Mouse (Mus musculus) stomach, embryonic 16.5 days (tissue): ENCODE measurements at regions not wholly inside any gene's neighbourhood (a gene's known extent, or its start where the extent isn't known, plus 50 kb on each side); places are given as distances from the start of the nearest gene placed in this dataset.

Experiments used
- ATAC-seq: fragments of 200-750 bp; cut with Nextera tagmentation; 2 replicates; pipeline ENCODE4 v1.8.0; 2017; ENCODE audit warnings: moderate number of reproducible peaks, moderate TSS enrichment; ENCODE audit not compliant: insufficient read depth, low FRiP score
- H3K27ac ChIP-seq: fragments of 300-500 bp; sonication (generic); 2 replicates; pipeline ENCODE4 v1.5.1; 2014; ENCODE audit warnings: low read length
- H3K27me3 ChIP-seq: fragments of 300-500 bp; sonication (generic); 2 replicates; pipeline ENCODE4 v1.6.1; 2014; ENCODE audit warnings: low read length, control low read depth, mixed read lengths; ENCODE audit not compliant: control insufficient read depth, insufficient read depth
- H3K36me3 ChIP-seq: fragments of 300-500 bp; sonication (generic); 2 replicates; pipeline ENCODE4 v1.6.1; 2014; ENCODE audit warnings: low read length; ENCODE audit not compliant: control insufficient read depth, insufficient read depth
- H3K4me1 ChIP-seq: fragments of 300-500 bp; sonication (generic); 2 replicates; pipeline ENCODE4 v1.6.1; 2014; ENCODE audit warnings: low read length, control low read depth, mixed read lengths; ENCODE audit not compliant: control insufficient read depth, insufficient read depth
- H3K4me2 ChIP-seq: fragments of 300-500 bp; sonication (generic); 2 replicates; pipeline ENCODE4 v1.6.1; 2014; ENCODE audit warnings: low read depth, low read length, mixed read lengths
- H3K4me3 ChIP-seq: fragments of 300-500 bp; sonication (generic); replicated peaks from 2 replicates; pipeline ENCODE4 v1.5.1; 2014; ENCODE audit warnings: mild to moderate bottlenecking, low read length
- H3K9ac ChIP-seq: fragments of 300-500 bp; sonication (generic); 2 replicates; pipeline ENCODE4 v1.6.1; 2014; ENCODE audit warnings: low read length
- H3K9me3 ChIP-seq: fragments of 300-500 bp; sonication (generic); replicated peaks from 2 replicates; pipeline ENCODE4 v1.6.1; 2016; ENCODE audit warnings: low read length, control low read depth; ENCODE audit not compliant: control insufficient read depth
- WGBS: fragments of 180-500 bp; shearing (Covaris S2); extraction: QIAGEN DNeasy Blood & Tissue Kit; methylation state at CpG from one replicate; pipeline ENCODE4 v1.1.7; 2014; 5-methylcytosine and 5-hydroxymethylcytosine counted together

DNA sequence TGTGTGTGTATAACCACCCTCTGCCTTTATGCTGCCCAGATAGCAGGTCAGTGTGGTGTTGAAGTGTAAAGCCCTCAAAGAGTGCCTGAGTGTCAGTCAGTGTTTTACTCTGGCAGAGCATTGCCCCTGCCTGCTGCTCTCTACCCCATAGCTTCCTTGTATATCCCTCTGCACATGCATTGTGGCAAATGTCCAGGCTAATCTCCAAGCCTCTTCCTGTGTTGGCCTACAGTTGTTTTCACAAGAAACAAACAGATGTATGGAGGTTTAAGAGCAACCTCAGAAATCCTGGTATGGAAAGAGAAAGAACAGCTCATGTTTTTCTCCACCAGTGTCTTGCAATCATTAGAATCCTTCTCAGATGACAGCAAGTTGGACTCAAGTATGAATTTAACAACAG, 201.0 kb upstream of the Id2 start:
- no peak overlapping the region for H3K9ac ChIP-seq
- H3K4me3 ChIP-seq = no peak overlapping the region
- ATAC-seq = no peak

DNA sequence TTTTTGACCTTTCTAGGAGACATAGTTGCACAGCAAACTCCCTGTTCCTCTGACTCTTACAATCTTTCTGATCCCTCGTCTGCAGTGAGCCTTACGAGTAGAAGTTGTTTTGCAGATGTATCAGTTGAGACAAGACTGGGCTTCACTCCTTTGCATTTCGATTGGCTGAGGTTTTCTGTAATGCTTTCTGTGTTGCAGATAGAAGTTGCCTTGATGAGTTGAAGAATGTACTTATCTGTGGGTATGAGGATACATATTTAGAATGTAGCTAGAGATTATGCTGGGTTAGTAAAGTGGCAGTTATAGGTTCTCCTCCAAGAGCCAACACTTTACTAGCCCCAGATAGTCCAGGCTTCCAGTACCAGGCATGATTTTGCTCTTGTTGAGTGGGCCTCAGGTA, 199.7 kb upstream of the Id2 start:
- 89% methylated on average over 3 of the region's 3 CpGs for WGBS

More for the DNA sequence above, 201.0 kb upstream of the Id2 start:
- Histone ChIP-seq H3K27ac (no peak overlapping the region), H3K4me1 (0 out of 2 replicates have a peak, but pooled peaks cover 4% of the 10 kb centered on the region), H3K9me3 (no peaks in the 10 kb centered on the region), H3K27me3 (no peaks in the 10 kb centered on the region), H3K36me3 (no peaks in the 10 kb centered on the region), H3K4me2 (no peak overlapping the region)

DNA sequence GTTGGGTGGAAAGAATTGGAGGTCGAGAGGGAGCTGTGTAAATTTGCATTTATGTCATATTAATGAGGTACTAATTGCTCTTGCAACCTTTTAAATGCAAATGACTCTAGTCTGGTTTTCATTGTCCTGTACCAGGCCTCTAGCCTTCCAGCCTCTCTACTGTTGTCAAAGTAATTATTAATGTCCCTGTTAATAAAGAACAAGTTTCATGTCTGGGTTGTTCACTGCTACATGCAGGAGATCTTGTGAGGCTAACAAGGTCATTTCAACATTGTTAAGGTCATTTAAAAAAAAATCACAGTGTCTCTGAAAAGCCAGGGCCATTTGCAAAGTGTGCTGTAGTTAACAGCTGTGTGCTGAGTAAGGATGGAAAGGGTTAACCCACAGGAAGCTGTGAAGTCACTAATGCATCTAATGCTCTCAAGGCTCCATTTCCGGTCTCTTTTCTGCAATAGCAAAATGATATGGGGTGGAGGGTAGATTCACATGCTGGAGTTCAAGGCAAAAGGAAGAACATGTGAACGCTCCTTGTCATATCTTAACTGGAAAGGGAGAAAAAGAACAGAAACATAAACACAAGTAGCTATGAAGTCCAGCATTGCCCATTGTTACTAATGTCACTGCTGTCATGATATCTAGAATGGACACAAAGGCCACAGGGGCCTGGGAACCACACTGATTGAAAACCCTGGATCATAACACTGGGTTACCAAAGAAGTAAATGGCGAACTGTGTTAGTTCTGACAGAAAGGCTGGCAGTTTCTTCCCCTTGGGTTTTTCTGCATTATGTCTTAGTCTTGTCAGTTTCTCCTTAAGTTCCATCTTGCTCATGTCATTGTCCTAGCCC, 197.5 kb upstream of the Id2 start:
- 60% methylated on average over 4 of the region's 4 CpGs for WGBS
- ATAC-seq = no peak
- Histone ChIP-seq H3K27me3 (no peaks in the 10 kb centered on the region), H3K4me3 (no peak overlapping the region), H3K36me3 (no peaks in the 10 kb centered on the region), H3K4me2 (no peak overlapping the region), H3K9me3 (no peaks in the 10 kb centered on the region), H3K4me1 (no peaks in the 10 kb centered on the region), H3K27ac (no peak overlapping the region), H3K9ac (no peak overlapping the region)

More for the DNA sequence above, 199.7 kb upstream of the Id2 start:
- no peak overlapping the region for H3K4me2 ChIP-seq
- H3K36me3 ChIP-seq = no peaks in the 10 kb centered on the region
- no peaks in the 10 kb centered on the region for H3K9me3 ChIP-seq
- 0 out of 2 replicates have a peak, but pooled peaks cover 4% of the 10 kb centered on the region for H3K4me1 ChIP-seq
- H3K4me3 ChIP-seq = no peak overlapping the region
- no peaks in the 10 kb centered on the region for H3K27me3 ChIP-seq
- H3K9ac ChIP-seq = no peak overlapping the region
- ATAC-seq = no peak
- H3K27ac ChIP-seq = no peak overlapping the region

DNA sequence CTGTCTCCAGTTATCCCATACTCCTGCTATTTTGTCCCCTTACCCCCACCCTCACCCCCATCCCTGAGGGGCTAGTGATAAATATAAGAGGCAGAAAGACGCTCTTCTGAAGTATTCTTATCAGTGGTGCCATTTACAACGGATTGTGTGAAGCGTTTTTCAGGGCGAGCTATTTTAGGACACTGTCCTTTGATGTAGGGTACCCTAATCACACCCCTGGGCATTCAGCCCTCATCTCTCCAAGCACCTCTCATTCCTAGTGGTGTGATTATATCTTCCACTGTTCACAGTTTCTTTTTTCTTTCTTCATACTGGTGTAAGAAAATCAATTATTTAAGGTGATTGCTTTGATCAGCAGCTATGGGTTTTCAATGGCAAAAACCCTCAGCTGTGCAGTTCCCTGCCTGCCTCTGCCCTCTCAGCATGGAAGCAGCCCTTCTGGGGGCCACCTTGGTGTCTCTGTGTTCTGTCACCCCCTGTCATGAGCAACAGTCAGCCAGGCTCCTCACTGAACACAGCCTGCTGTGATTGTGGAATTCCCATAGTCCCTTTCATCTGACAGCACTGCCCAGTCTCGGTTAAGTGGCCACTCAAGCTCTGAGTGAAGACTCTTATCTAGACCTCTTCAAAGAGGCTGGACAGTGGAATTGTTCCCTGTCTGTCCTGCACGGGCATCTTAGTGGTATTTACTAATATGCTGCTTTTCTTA, 196.7 kb upstream of the Id2 start:
- Histone ChIP-seq H3K27ac (no peak overlapping the region), H3K9ac (no peak overlapping the region), H3K36me3 (no peaks in the 10 kb centered on the region), H3K4me1 (no peaks in the 10 kb centered on the region), H3K4me3 (no peak overlapping the region), H3K4me2 (no peak overlapping the region), H3K9me3 (no peaks in the 10 kb centered on the region), H3K27me3 (no peaks in the 10 kb centered on the region)
- ATAC-seq = no peak
- 48% methylated on average over 6 of the region's 6 CpGs for WGBS

DNA sequence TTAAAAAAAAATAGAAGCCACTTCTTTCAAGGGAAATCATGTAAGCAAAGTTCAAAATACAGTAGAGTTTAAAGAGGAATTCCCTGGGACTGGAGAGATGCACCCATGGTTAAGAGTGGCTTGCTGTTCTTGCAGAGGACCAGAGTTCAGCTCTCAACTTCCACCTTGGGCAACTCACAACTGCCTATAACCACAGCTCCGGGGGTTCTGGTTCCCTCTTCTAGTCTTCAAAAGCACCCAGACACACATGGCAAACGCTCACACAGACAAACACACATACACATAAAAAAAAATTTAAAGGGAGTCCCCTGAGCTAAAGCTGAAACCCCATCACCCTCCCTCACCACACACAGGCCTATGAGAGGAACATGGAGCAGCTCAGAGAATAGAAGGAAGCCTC, 192.4 kb upstream of the Id2 start:
- ATAC-seq = no peak
- H3K9me3 ChIP-seq = no peaks in the 10 kb centered on the region
- no peak overlapping the region for H3K4me3 ChIP-seq
- WGBS = 89% methylated on average over 2 of the region's 2 CpGs
- H3K27me3 ChIP-seq = no peaks in the 10 kb centered on the region
- no peaks in the 10 kb centered on the region for H3K4me1 ChIP-seq
- H3K36me3 ChIP-seq = no peaks in the 10 kb centered on the region
- no peak overlapping the region for H3K9ac ChIP-seq
- H3K27ac ChIP-seq = no peak overlapping the region
- H3K4me2 ChIP-seq = no peak overlapping the region

DNA sequence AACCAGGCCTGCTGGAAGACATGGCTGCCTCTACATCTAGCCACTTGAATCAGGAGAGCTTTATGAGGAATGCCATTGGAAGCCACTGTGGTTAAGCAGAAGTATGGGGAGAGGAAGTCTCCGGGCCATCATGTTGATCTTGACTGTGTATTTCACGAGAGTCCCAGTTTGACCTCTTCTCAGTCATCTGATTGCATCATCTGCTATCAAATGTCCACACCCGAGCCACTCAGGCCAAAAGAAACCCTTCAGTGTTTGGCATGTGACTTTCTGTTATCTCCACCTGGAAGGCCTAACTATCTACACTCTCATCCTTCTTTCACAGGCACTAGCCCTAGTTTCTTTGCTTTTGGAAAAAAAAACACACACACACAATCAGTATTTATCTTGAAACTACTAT, 186.9 kb upstream of the Id2 start:
- Histone ChIP-seq H3K27me3 (no peaks in the 10 kb centered on the region), H3K27ac (no peak overlapping the region), H3K4me3 (no peak overlapping the region), H3K9me3 (no peaks in the 10 kb centered on the region), H3K36me3 (no peaks in the 10 kb centered on the region), H3K9ac (no peak overlapping the region), H3K4me2 (no peak overlapping the region), H3K4me1 (no peaks in the 10 kb centered on the region)
- WGBS = 65% methylated on average over 3 of the region's 3 CpGs
- no peak for ATAC-seq

DNA sequence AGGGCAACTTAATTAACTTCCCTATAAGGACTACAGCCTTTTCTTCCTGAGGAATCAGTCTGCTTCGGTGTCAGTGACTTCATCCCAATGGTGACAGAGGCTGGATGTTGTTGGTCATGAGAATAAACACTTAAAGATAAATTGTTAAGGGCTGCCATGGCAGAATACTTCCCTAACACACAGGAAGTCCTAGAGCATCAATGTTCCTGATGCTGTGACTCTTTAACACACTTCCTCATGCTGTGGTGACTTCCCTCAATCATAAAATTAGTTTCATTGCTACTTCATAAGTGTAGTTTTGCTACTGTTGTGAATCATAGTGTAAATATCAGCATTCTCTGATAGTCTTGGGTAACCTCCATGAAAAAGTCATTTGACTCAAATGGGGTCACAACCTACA, 184.5 kb upstream of the Id2 start:
- no peaks in the 10 kb centered on the region for H3K9me3 ChIP-seq
- H3K4me3 ChIP-seq = no peak overlapping the region
- H3K27ac ChIP-seq = no peak overlapping the region
- no peak for ATAC-seq
- no peaks in the 10 kb centered on the region for H3K27me3 ChIP-seq
- H3K4me2 ChIP-seq = no peak overlapping the region
- WGBS = 64% methylated on average over 1 of the region's 1 CpGs
- no peaks in the 10 kb centered on the region for H3K4me1 ChIP-seq
- no peak overlapping the region for H3K9ac ChIP-seq
- H3K36me3 ChIP-seq = no peaks in the 10 kb centered on the region

DNA sequence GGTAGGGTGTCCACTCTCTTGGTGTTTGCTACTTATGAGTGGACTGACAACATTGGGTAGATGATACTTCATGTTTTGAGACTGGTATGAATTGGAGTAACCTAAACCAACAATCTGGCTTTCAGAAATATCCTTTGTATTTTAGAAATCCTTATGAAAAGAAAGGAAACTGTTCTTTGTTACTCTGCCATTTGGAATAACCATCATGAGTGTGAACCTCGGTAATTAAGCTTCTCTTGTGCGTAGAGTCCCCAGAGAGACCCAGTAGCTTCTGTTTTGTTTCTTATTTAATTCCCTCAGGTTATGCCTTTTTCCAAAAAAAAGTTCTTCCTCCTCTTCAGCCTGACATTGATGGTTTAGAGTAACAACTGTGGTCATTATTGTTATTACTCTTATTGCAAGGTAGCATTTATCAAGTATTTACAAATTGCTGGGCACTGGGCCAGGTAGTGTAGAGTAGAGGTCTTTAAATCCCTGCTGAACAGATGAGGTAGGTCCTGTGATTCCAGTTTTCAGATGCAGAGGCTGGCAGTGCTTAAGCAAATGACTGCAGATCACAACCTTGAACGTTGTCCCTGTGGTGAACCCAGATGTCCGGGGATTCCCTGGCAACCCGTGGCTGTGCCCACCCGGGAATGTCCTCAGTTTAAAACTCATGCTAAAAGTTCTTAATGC, 176.8 kb upstream of the Id2 start:
- Histone ChIP-seq H3K4me1 (peaks cover 12% of the 10 kb centered on the region), H3K36me3 (no peaks in the 10 kb centered on the region), H3K4me3 (no peak overlapping the region), H3K27ac (peak overlapping the region; percentile 26; the same call in 1 of the 2 replicates), H3K9me3 (no peaks in the 10 kb centered on the region), H3K27me3 (no peaks in the 10 kb centered on the region), H3K9ac (no peak overlapping the region), H3K4me2 (no peak overlapping the region)
- 59% methylated on average over 6 of the region's 6 CpGs for WGBS
- ATAC-seq = no peak

DNA sequence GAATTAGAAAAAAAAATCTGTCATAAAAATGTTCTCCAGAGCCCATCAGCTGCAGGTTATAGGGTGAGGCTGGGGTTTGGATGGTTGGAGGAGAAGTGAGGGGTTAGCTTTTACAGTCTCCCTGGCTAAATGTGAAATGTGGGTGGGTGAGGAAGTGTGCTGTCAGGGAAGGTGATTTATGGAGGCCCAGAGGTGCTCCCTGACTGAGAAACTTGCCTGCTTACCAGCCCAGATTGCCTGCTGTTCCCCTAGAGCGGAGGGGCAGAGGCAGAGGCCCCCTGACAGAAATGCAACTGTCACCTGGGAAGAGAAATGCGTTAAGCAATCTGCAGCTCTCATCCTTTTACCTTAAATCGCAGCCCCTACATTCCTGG, 175.8 kb upstream of the Id2 start:
- Histone ChIP-seq H3K9me3 (no peaks in the 10 kb centered on the region), H3K36me3 (no peaks in the 10 kb centered on the region), H3K4me2 (no peak overlapping the region), H3K4me3 (no peak overlapping the region), H3K9ac (no peak overlapping the region), H3K4me1 (peaks cover 12% of the 10 kb centered on the region), H3K27me3 (no peaks in the 10 kb centered on the region), H3K27ac (peak overlapping the region; percentile 59)
- WGBS = 19% methylated on average over 3 of the region's 3 CpGs
- peak; percentile 24; the same call in 1 of the 2 replicates for ATAC-seq
